Mouse (Mus musculus) Patski (cell line): ENCODE data around the gene Utrn. TPM values are rescaled to one million over a fixed set of nuclear protein-coding genes. Genes with fewer than 3 reads are reported as not detected.

Experiments
- ATAC-seq: fragments of 100-300 bp; one replicate; pipeline ENCODE4 v1.8.0; 2021
- CTCF ChIA-PET: fragments of 350-600 bp; sonication (Branson Sonifier 250); formaldehyde crosslinking; loops from one replicate; lab custom pipeline; 2022; ENCODE audit warnings: inconsistent platforms; lab: Charles Lee
- POLR2A ChIA-PET: fragments of 350-600 bp; sonication (Branson Sonifier 250); formaldehyde crosslinking; loops from one replicate; lab custom pipeline; 2022; ENCODE audit warnings: antibody characterized with exemption, inconsistent platforms; lab: Charles Lee
- DNase-seq: peaks from one replicate; pipeline ENCODE4 v3.0.0-alpha.2; 2011; ENCODE audit warnings: low read depth, low spot score
- H3K27me3 ChIP-seq: fragments of 371-371 bp; one replicate; pipeline ENCODE4 v1.5.1; 2021
- CTCF ChIP-seq: fragments of 100-300 bp; IDR thresholded peaks from one replicate; pipeline ENCODE4 v1.5.1; 2021
- in situ Hi-C: fragments of 300-500 bp; cut with MboI; formaldehyde crosslinking; loops from 3 replicates; pipeline ENCODE4 v1.11.1; 2018; ENCODE audit warnings: low pct_unique_long_range_greater_than_20kb, mixed read lengths
- polyA plus RNA-seq: library from polyadenylated mRNA; unstranded; gene quantifications from one replicate; pipeline ENCODE4 v1.2.3, GENCODE M21; 2021

Utrn gene
- polyA plus RNA-seq, 1 experiment from 2014 or later, result 40.9 TPM

DNA sequence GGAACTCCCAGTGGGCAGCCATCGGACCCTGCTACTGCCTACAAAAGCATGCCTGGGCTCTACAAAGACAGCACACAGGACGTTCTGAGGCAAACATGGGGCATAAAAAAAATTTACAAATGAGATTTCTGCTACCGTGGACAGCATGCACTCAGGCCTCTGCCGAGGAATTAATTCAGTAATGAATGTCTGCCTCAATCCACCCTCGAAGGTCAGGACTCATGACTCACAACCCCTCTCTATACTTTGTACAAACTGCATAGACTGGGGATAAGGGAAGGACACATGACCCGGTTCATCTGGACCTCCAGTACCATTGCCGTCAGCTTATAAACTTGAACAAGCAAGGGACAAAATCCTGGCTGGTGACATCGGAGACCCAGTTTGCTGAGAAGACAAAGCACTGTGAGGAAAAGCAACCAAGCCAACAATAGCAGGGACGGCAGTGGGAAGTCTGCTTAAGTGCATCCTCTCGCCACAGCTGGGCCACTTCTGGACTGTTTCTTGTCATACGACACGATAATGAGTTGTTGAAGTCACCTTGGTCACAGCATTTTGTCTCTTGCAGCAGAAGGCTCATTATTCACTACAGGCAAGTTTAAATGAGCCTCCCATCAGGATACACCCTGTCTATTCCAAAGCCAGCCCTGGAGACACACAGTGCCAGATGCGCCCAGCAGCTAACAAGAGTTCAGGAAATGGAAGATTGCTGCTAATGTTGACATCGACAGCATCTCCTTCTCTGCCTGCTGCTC, 144.7 kb downstream of the Utrn start:
- no peak for DNase-seq
- CTCF ChIA-PET, result interaction anchor here (0.8 to 1.6 kb wide), 3 partner anchors 8 to 86 kb away, joined by 3 read pairs; no protein-coding TSS in a partner anchor
- POLR2A ChIA-PET, result no interaction called here
- in situ Hi-C loops, result no loop called here
- TF ChIP-seq CTCF, result no peak
- ATAC-seq, result no peak
- H3K27me3 ChIP-seq, result no peaks in the 10 kb centered on the region

DNA sequence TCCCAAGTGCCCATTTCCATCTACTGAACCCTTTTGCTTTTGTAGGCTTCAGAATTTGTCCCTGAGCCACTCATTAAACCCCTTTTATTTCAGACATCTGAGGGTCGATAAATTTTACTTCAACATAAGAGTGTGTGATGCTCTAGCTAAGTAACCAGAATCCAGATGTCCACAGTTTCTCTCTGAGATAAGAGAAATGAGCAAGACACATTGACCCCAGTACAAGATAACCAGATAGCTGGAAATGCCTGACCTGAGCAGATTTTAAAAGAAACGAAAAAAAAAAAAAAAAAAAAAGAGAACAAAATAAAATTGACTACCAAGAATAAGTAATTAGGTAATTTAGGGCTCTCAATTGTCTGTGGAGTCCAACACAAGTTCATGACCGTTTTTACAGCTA, 145.9 kb downstream of the Utrn start:
- ATAC-seq, result no peak
- in situ Hi-C loops, result no loop called here
- TF ChIP-seq CTCF, result no peak
- no peaks in the 10 kb centered on the region for H3K27me3 ChIP-seq
- DNase-seq, result no peak
- ChIA-PET CTCF (interaction anchor here (0.8 to 1.6 kb wide), 4 partner anchors 9 to 196 kb away, joined by 3 to 4 read pairs (median 3); no protein-coding TSS in a partner anchor), POLR2A (no interaction called here)

DNA sequence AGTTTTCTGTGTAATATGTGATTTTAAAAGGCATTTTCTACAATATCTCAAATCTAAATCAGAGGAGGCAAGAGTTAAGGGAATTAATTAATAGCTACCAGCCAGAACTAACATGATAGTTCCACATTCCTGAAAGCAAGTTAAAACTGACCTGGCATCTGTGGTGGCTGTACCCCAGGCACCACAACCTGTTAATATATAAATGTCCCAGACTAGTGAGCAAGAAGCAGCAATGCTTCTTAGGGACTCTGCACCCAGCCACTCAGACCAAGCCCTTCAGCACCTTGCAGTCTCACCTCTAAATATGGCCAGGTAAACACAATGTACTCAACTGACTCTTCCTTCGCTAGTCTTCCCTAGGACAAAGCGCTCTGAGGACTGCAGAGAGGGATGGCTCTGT, 147.1 kb downstream of the Utrn start:
- DNase-seq (no peak), ATAC-seq (peak; percentile 63)
- no peak for TF ChIP-seq CTCF
- CTCF ChIA-PET, result interaction anchor here (1.1 to 1.6 kb wide), 5 partner anchors 10 to 210 kb away, joined by 4 to 5 read pairs (median 4); no protein-coding TSS in a partner anchor
- no peaks in the 10 kb centered on the region for H3K27me3 ChIP-seq
- POLR2A ChIA-PET, result no interaction called here
- in situ Hi-C loops, result no loop called here

DNA sequence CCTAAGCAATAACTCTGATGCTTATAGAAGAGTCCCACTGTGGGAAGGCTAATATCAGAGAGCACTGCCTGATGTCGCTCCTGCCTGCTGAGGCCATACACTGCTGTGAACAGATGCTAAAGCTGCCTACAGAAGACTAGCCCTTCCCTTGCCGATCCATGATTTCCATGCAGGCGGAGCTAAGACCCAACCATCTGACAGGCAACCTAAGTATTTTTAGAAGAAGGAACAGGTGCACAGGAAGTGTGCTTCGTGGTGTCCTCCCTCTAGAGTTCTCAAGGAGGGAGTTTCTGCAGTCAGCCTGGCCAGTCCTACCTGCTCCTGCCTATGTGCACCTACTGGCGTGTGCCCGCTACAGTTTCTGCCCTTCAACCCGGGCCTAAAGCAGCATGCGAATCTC, 150.8 kb downstream of the Utrn start:
- ChIA-PET POLR2A (no interaction called here), CTCF (interaction anchor here (1.3 kb wide), 1 partner anchor 28 kb away, joined by 3 read pairs; no protein-coding TSS in a partner anchor)
- no peak for TF ChIP-seq CTCF
- DNase-seq (no peak), ATAC-seq (no peak)
- in situ Hi-C loops, result no loop called here
- H3K27me3 ChIP-seq, result no peaks in the 10 kb centered on the region

DNA sequence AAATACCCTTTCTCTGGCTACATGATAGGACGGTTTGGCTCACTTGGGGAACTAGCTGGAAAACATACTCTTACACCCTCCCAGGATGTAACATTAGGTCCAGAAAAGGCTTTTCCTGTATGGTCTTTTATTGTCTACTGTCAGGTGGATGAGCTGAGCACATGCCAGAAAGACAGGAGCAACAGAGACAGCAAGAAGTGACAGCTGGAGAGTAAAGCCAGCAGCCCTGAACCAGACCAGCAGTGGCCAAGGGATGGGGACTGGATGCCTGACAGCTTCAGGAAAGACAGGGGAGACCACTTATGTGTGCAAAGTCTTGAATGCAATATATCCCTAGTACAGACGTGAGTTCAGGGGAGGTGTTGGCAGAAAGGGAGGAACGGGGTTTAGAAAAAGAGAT, 151.8 kb downstream of the Utrn start:
- in situ Hi-C loops, result no loop called here
- no peak for DNase-seq
- ChIA-PET CTCF (interaction anchor here (0.8 kb wide), 1 partner anchor 22 kb away, joined by 3 read pairs; no protein-coding TSS in a partner anchor), POLR2A (no interaction called here)
- no peaks in the 10 kb centered on the region for H3K27me3 ChIP-seq
- no peak for ATAC-seq
- TF ChIP-seq CTCF, result no peak

DNA sequence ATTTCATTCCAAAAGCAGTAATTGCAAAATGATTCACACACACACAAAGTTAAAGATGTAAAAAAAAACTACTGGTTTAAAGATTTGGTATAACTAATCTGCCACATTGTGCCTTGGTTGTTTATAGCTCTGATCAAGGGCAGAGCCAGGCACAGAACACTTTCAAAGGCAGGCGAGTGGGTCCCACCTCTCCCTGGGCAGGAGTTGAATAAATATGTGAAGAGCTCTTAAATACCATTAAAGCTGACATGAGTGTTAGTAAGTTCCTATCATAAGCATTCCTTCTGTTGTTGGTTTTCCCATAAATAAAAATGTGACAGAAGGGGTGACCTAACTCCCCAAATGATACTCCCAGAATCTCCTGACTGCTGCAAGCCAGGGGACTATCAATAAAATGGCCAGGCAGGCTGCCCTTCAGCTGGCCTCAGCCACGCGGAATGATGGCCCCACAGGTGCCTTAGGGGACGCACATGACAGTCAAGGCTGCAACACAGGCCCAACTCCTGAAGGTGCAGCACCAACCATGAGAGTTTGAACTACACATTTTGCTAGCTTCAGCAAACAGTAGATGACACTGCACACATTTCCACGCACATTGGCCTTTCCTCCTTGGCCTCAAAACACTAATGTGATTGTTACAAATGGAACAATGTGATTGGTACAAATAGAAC, 152.4 kb downstream of the Utrn start:
- TF ChIP-seq CTCF, result no peak
- POLR2A ChIA-PET, result no interaction called here
- in situ Hi-C loops, result no loop called here
- CTCF ChIA-PET, result interaction anchor here (0.8 kb wide), 1 partner anchor 22 kb away, joined by 3 read pairs; no protein-coding TSS in a partner anchor
- no peak for ATAC-seq
- no peaks in the 10 kb centered on the region for H3K27me3 ChIP-seq
- no peak for DNase-seq

DNA sequence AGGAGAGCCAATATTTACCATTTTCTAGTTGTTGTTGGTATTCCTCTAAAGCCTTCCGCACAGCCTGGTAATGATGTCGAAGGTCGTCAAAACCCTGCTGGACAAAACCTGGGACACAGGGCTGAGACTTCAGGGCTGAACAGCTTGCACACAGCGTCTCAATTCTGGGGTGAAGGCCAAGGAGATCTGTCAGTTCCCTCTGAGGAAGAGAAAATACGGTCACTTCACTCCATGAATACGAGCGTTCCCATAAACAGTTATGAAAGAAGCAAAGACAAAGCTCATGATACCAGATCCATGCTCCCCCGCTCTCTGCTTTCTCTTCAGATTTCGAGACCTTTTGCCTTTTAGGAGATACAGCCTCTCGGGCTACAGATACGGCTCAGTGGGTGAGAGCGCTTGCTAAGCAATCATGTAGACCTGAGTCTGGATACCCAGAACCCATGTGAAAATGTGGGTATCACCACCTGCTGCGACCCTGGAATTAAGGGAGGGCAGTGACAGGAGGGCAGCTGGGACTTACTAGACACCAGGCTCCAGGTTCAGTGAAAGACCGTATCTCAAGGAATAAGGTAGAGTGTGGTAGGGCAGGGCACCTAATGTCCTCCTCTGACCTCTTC, 155.8 kb downstream of the Utrn start:
- no peak for TF ChIP-seq CTCF
- POLR2A ChIA-PET, result interaction anchor here (0.6 kb wide), 1 partner anchor 271 kb away, joined by 3 read pairs; no protein-coding TSS in a partner anchor
- no peaks in the 10 kb centered on the region for H3K27me3 ChIP-seq
- CTCF ChIA-PET, result no interaction called here
- ATAC-seq (no peak), DNase-seq (no peak)
- in situ Hi-C loops, result no loop called here

DNA sequence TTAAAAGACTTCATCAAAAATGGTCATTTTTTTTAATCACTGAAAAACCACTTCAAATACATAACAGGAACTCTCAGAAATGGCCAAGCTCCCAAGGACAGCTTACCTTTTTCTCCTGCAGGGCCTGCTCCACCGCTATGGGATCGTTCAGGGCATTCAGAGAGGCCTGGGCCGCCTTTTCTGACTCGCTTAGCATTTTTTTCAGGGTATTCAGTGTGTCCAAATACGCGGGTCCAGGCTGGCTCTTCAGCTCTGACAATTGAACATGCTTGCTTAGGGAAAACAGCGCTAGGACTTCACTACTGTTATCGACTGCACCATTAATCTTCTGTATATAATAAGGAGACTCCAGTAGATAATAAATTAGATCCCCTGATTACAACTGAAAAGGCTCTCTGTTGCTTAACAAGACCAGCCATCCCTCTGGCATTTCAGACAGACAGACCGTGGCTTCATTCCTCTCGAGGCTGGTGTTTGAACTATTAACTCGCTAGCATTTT, 157.8 kb downstream of the Utrn start:
- POLR2A ChIA-PET, result no interaction called here
- ATAC-seq (no peak), DNase-seq (no peak)
- TF ChIP-seq CTCF, result no peak
- H3K27me3 ChIP-seq, result no peaks in the 10 kb centered on the region
- in situ Hi-C loops, result no loop called here
- CTCF ChIA-PET, result interaction anchor here (1.0 to 1.4 kb wide), 2 partner anchors 10 to 17 kb away, joined by 3 to 4 read pairs; no protein-coding TSS in a partner anchor

DNA sequence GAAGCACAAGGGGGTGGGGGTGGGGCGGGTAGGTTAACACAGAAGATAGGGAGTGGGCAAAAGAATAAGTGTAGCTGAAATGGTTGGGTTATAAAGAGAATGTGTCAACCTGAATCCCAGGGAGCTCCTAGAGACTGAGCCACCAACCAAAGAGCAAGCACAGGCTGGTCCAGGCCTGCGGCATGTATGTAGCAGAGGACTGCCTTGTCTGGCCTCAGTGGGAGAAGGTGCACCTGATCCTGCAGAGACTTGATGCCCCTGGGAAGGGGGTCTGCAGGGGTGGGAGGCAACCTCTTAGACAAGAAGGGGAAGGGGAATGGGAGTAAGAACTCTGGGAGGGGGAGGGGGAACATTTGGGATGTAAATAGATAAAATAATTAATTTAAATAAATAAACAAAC, 162.6 kb downstream of the Utrn start:
- in situ Hi-C loops, result no loop called here
- DNase-seq (no peak), ATAC-seq (no peak)
- no peak for TF ChIP-seq CTCF
- H3K27me3 ChIP-seq, result no peaks in the 10 kb centered on the region
- ChIA-PET CTCF (interaction anchor here (1.2 to 2.0 kb wide), 2 partner anchors 15 to 214 kb away, joined by 3 to 4 read pairs; no protein-coding TSS in a partner anchor), POLR2A (interaction anchor here (0.9 kb wide), 1 partner anchor 9 kb away, joined by 3 read pairs; no protein-coding TSS in a partner anchor)

DNA sequence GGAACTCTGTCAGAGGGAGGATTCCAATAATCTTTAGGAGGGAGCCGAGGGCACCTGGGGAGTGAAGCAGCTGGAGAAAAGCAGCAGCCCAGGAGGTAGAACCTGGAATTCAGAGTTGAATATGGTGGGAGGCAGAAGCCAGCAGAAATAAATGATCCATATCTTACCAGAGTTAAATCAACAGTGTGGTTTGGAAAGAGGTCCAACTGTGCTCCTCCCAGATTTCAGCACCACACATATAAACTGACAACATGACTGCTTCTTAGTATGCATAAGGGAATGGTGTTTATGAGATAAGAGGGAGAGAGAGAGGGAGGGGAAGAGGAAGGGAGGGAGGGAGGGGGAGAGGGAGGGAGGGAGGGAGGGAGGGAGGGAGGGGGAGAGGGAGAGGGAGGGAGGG, 163.2 kb downstream of the Utrn start:
- DNase-seq (peak; percentile 50), ATAC-seq (peak; percentile 85)
- no peak for TF ChIP-seq CTCF
- POLR2A ChIA-PET, result interaction anchor here (0.9 kb wide), 1 partner anchor 9 kb away, joined by 3 read pairs; no protein-coding TSS in a partner anchor
- in situ Hi-C loops, result no loop called here
- CTCF ChIA-PET, result interaction anchor here (1.2 to 2.0 kb wide), 2 partner anchors 16 to 215 kb away, joined by 3 to 4 read pairs; no protein-coding TSS in a partner anchor
- H3K27me3 ChIP-seq, result no peaks in the 10 kb centered on the region
